Mouse (Mus musculus) embryo, embryonic 11 days (tissue): ENCODE results near the gene Zfp936.
"Not testable (repeated sequence)": the region's sequence is repeated elsewhere in the genome, so short reads cannot be mapped to it uniquely, and the experiment has no call there.

ENCODE experiments used
- DNase-seq: peaks from one replicate; pipeline ENCODE4 v3.0.0-alpha.2; 2015

The Zfp936 gene

GRCm38 (mm10) chr7:43113929-43114328, at the start of gene Zfp936:
Gene Zfp936, plus strand, starts transcription at chr7:43114229.
- DNase-seq = not testable (repeated sequence)

DNA sequence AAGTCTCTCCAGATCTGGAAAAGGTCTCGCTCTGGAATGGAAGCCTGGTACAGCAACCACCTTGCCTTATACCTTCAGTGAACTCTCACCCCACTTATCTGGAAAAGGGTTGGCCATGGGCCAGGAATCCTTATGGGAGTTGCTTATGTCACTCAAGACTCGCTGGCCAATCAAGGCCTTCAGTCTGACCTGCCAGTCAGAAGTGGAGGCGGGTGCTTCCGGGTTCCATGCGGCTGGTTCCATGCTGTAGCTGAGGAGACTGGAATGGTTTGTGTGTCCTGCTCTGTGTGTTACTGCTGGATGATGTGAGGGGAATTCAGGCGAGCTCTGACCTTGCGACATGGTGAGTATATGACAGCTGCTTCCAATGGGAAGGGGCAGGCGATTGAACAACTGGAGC, 36.2 kb upstream of the Zfp936 start:
- no peak for DNase-seq

DNA sequence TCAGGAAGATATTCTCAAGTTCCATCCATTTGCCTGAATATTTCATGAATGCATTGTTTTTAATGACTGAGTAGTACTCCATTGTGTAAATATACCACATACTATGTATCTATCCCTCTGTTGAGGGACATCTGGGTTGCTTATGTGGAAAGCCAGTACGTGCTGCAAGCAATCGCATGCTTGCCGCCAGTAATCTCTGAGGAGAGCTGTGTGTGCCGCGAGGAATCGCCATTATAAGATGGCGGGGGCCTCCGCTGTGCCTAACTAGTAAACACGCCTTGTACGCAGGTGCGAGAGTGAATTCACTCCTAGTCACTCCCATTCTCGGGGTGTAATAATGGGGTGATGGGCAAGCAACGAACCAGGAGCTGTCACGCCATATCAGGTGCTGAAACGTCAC, 14.7 kb downstream of the Zfp936 start:
- not testable (repeated sequence) for DNase-seq

- not testable (repeated sequence) for DNase-seq
Observed at GRCm38 (mm10) chr7:43164121-43164520, 50.1 kb downstream of the Zfp936 start.

GRCm38 (mm10) chr7:43167101-43167500, 53.1 kb downstream of the Zfp936 start:
- not testable (repeated sequence) for DNase-seq

DNA sequence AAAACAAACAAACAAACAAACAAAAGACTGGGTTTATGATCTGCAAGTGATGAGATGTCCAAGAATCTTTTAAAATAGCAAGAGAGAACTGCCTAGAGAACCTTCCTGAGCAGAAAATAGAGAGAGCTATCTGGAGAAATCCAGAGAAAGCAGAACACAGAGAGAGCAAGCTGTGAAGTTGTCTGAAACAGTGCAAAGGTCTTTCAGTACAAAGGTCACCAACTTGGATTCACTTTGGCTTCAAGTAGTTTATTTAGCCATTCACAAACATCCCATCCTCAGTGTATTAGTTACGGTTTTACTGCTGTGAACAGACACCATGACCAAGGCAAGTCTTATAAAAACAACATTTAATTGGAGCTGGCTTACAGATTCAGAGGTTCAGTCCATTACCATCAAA, 53.8 kb downstream of the Zfp936 start:
- DNase-seq = not testable (repeated sequence)

DNA sequence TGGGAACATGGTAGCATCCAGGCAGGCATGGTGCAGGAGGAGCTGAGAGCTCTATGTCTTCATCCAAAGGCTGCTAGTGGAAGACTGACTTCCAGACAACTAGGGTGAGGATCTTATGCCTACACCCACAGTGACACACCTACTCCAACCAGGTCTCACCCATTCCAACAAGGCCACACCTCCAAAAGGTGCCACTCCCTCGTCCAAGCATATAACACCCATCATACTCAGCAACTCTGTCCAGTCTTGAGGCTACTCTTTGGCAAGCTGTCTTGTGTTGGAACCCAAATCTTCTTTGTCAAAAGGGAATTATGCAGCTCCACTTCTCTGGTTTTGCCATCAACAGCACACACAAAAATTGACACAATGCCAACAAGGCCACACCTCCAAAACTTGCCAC, 54.2 kb downstream of the Zfp936 start:
- DNase-seq = not testable (repeated sequence)

DNA sequence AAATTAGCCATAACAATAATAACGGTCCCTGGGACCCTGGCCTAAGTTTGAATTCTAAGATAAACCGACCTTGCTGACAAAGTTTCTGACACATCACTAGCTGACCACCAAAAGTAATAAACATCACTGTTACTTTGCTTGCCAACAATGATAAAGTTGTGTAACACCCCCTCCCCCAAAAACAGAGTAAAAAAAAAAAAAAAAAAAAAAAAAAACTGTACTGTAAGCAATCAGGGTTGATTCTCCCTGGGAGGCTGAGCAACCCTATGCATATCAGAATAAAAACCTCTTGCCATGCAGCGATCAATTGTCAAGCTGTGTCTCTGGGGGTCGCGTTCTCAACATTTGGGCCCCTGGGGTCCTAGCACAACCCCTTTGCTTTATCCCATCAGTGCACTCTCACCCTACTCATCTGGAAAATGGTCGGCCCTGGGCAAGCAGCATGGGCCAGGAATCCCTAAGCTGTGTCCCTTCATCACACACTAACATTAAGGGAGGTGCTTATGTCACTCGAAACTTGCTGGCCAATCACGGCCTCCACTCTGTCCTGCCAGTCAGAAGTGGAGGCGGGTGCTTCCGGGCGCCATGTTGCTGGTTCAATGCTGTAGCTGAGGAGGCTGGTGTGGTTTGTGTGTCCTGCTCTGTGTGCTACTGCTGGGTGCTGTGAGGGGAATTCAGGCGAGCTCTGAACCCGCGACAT, 63.1 kb downstream of the Zfp936 start:
- no peak for DNase-seq

DNA sequence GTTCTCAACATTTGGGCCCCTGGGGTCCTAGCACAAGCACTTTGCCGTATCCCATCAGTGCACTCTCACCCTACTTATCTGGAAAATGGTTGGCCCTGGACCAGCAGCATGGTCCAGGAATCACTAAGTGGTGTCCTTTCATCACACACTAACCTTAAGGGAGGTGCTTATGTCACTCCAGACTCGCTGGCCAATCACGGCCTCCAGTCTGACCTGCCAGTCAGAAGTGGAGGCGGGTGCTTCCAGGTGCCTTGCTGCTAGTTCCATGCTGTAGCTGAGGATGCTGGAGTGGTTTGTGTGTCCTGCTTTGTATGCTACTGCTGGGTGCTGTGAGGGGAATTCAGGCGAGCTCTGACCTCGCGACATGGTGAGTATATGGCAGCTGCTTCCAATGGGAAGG, 99.8 kb downstream of the Zfp936 start:
- not testable (repeated sequence) for DNase-seq
